Mouse (Mus musculus): ENCODE measurements around the gene Il27. TPM values are rescaled to one million over a fixed set of nuclear protein-coding genes. Genes with fewer than 3 reads are reported as not detected.

Gene Il27
- total RNA-seq, 2 experiments from 2014 or later = 0.38 TPM; not detected in 1

GRCm38 (mm10) chr7:126607796-126608195 is 13.1 kb upstream of the Il27 start:
- DNase-seq (ENCODE audit: low spot score in 2 of 2) = no peak

GRCm38 (mm10) chr7:126607064-126607463 is 12.3 kb upstream of the Il27 start:
- no peak for DNase-seq (ENCODE audit: low spot score in 2 of 2)

GRCm38 (mm10) chr7:126606611-126607010 is 11.9 kb upstream of the Il27 start:
- DNase-seq (ENCODE audit: low spot score in 2 of 2) = no peak

GRCm38 (mm10) chr7:126602650-126603049 is 7.9 kb upstream of the Il27 start:
- DNase-seq (ENCODE audit: low spot score in 2 of 2) = no peak

GRCm38 (mm10) chr7:126601896-126602295 is 7.2 kb upstream of the Il27 start:
- DNase-seq (ENCODE audit: low spot score in 2 of 2) = no peak

GRCm38 (mm10) chr7:126598919-126599318 is 4.2 kb upstream of the Il27 start:
- no peak for DNase-seq (ENCODE audit: low spot score in 2 of 2)

- no peak for DNase-seq (ENCODE audit: low spot score in 2 of 2)
Measured at GRCm38 (mm10) chr7:126596414-126596813, 1.7 kb upstream of the Il27 start.

GRCm38 (mm10) chr7:126595890-126596289 is 1.1 kb upstream of the Il27 start:
- no peak for DNase-seq (ENCODE audit: low spot score in 2 of 2)

GRCm38 (mm10) chr7:126587779-126588178 is 7.0 kb downstream of the Il27 start:
- peak in 1 of 2 experiments; percentile 39 for DNase-seq (ENCODE audit: low spot score in 2 of 2)

- DNase-seq (ENCODE audit: low spot score in 2 of 2) = peak in 1 of 2 experiments; percentile 46
Measured at GRCm38 (mm10) chr7:126586839-126587238, 7.9 kb downstream of the Il27 start.

- no peak for DNase-seq (ENCODE audit: low spot score in 2 of 2)
Measured at GRCm38 (mm10) chr7:126585717-126586116, 9.0 kb downstream of the Il27 start, which contains the start of gene Cln3. Cln3 (minus strand) TSS chr7:126585817.

GRCm38 (mm10) chr7:126584506-126584977 is 10.2 kb downstream of the Il27 start, which contains the start of gene Apobr:
Apobr (plus strand) TSS chr7:126584942.
- DNase-seq (ENCODE audit: low spot score in 2 of 2) = no peak

GRCm38 (mm10) chr7:126583761-126584160 is 11.0 kb downstream of the Il27 start:
- no peak for DNase-seq (ENCODE audit: low spot score in 2 of 2)

GRCm38 (mm10) chr7:126583251-126583709 is 11.5 kb downstream of the Il27 start:
- peak; percentile 69 to 72 for DNase-seq (ENCODE audit: low spot score in 2 of 2)

GRCm38 (mm10) chr7:126582759-126583158 is 12.0 kb downstream of the Il27 start:
- DNase-seq (ENCODE audit: low spot score in 2 of 2) = no peak

GRCm38 (mm10) chr7:126581661-126582060 is 13.1 kb downstream of the Il27 start:
- DNase-seq (ENCODE audit: low spot score in 2 of 2) = no peak

- DNase-seq (ENCODE audit: low spot score in 2 of 2) = peak in 1 of 2 experiments; percentile 64
Measured at GRCm38 (mm10) chr7:126579172-126579571, 15.6 kb downstream of the Il27 start.

- DNase-seq (ENCODE audit: low spot score in 2 of 2) = peak; percentile 50 to 61
Measured at GRCm38 (mm10) chr7:126576946-126577345, 17.8 kb downstream of the Il27 start.

- DNase-seq (ENCODE audit: low spot score in 2 of 2) = peak; percentile 72 to 78
Measured at GRCm38 (mm10) chr7:126566094-126566765, 28.5 kb downstream of the Il27 start, which contains the start of gene Eif3c. Eif3c (minus strand) TSS chr7:126566411.

- peak in 1 of 2 experiments; percentile 23 for DNase-seq (ENCODE audit: low spot score in 2 of 2)
Measured at GRCm38 (mm10) chr7:126565693-126566092, 29.0 kb downstream of the Il27 start.

GRCm38 (mm10) chr7:126556635-126557034 is 38.1 kb downstream of the Il27 start:
- no peak for DNase-seq (ENCODE audit: low spot score in 2 of 2)

- DNase-seq (ENCODE audit: low spot score in 2 of 2) = no peak
Measured at GRCm38 (mm10) chr7:126554796-126555195, 39.9 kb downstream of the Il27 start.

- DNase-seq (ENCODE audit: low spot score in 2 of 2) = no peak
Measured at GRCm38 (mm10) chr7:126545631-126546030, 49.1 kb downstream of the Il27 start.

Data from adrenal gland, adult 18-20 months (tissue).